Mouse (Mus musculus): ENCODE measurements around the gene Mvk.

The Mvk gene

DNA sequence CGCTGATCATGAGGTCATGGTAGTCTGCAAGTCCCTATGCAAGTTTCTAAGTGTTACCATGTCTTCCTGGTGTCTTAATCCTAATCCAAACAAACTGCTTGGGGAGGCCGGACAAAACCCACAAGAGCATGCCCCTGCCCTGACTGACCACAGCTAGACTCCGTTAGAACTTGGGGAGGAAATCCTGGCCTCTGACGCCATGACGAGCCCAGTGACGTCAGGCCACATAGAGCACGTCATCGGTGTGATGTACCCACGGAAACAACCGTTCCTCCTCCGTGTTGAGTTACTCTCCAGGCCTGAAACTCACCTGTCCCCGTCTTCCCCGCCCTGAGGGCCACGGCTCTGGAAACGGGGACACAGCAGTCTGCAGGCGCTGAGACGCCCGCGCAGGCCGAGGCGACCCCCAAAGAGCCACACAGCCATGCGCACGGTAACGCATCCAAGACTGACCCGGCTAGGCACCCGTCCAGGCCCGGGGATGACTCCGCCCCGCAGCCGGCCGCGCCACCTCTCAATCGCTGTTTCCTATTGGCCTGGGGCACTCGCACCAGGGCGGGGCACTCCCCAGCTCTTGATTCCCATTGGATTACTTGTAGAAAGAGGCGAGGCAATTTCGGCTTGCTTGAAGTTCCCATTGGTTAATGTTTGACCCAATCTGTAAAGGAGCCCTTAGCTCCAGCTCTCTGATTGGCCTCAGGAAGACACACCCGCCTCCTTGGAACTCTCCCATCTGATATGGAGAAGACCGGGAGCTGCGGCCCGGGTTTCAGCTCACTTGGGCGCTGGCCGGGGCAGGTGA lies at the start of gene Mvk, which contains the start of gene Mmab:
TSS of gene Mvk (plus strand) at position 704 of the 802 bp plus-strand sequence.
TSS of gene Mmab (minus strand) at position 495 of the 802 bp plus-strand sequence.
- peak; percentile 97 for DNase-seq (ENCODE audit: low read depth, low spot score)

DNA sequence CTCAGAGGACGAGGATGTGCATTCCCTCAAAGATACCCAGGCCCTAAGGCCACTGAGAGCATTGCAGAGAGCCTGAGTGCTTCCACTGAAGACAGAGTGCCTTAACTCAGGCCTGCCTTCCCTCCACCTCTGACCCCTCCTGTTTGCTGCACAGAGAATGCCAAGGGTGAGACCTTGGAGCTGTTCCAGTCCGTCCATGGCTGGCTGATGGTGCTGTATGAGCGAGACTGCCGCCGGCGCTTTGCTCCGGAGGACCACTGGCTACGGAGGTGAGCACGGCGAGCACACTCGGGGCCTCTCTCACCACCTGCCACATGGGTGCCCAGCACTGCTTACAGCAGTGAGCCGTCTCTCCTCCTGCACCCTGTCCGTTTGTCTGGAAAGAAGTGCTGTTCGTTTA lies 37.5 kb upstream of the Mvk start:
- no peak for DNase-seq (ENCODE audit: low read depth, low spot score)

DNA sequence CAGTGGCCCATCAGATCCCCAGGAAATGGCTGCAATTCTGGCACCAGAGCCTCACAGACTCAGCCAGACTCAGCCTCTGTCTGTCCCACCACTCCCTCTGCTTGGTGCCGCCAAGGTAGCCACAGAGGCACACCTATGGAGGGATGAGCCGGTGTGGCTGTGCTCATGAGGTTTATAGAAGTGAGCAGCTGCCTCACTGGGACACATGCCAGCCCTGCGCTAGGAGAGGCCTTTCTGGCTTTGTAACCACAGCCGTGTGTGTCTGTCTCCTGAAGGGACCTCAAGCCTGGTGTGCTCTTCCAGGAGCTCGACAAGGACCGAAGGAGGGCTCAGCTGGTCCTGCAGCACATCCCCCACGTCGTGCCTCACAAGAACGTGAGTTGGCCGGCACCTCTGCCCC lies 36.8 kb upstream of the Mvk start:
- peak; percentile 52 for DNase-seq (ENCODE audit: low read depth, low spot score)

DNA sequence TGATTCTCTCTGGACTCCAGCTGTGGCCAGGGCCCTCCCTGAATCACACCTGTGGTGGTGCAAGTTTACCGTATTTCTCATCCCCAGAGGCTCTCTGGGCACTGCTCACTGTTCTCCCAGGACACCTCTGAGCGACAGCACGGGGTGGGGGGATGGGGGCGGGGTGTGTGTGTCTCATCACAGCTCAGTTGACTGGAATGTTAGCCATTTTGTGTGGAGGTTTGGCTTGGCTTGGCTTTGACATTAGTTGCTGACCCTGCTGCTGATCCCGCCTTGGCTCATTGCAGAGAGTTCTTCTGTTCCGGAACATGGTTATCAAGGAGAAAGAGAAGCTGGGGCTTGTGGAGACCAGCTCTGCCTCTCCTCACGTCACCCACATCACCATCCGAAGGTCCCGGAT lies 36.3 kb upstream of the Mvk start:
- DNase-seq (ENCODE audit: low read depth, low spot score): no peak

DNA sequence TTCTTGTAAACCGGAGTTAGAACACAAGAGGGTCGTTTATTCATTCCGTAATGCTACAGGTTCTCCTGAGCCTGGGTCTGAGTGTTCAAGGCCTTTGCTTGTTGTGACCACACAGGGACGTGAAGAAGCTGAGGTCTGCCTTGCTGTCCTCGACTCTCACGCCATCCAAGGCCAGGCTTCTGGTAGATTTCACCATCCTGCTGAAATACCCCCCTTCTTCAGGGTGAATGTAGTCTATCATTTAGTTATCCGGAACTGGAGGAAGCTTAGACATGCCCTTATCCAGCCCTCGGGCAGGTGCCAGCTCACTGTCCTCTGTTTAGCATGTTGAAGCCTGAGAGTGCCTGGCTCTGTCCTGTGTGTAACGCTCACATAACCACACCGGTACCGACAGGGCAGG lies 35.2 kb upstream of the Mvk start:
- no peak for DNase-seq (ENCODE audit: low read depth, low spot score)

DNA sequence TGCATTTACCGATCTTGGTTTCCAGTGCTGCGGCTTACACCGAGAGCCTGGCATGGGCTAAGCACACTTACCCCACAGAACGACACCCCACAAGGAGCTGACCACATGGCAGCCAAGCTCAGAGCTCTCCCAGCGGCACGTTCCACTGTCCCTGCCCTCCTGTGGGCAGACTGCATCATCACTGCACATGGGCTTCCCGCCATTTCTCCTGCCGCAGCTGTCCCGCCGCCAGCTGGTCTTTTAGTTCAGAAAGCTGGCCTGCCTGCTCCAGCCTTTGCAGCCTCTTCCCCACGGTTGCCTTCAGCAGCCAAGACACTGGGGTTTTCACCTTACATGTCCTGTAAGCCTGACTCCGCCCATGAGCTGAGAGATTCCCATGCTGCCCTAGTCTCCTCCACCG lies 33.6 kb upstream of the Mvk start:
- DNase-seq (ENCODE audit: low read depth, low spot score): no peak

DNA sequence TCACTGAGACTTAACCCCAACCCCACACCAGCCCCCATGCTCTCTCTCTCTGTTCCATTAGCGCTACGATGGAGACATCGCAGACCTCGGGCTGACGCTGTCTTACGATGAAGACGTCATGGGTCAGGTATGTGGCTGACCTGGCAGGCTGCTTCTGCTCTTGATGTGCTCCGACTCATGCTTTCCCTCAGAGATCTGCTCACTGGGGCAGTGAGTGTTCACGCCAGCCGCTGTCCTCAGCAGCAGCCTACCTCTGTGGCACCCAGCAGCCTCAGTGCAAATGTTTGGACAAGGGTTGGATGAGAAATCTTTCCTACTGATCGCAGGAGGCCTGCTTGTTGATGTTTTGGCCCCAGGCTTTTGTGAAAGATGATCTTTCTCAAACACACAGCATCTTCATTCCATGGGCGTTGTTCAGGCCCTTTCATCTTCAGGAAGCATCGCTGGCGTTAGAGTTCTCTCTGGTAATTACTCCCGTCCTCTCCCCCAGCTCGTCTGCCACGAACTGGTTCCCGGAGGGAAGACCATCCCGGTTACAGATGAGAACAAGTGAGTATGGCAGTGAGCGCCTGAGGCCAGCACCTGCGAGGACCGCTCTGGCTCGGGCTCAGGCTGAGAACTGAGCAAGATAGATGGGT lies 31.6 kb upstream of the Mvk start:
- DNase-seq (ENCODE audit: low read depth, low spot score): no peak

DNA sequence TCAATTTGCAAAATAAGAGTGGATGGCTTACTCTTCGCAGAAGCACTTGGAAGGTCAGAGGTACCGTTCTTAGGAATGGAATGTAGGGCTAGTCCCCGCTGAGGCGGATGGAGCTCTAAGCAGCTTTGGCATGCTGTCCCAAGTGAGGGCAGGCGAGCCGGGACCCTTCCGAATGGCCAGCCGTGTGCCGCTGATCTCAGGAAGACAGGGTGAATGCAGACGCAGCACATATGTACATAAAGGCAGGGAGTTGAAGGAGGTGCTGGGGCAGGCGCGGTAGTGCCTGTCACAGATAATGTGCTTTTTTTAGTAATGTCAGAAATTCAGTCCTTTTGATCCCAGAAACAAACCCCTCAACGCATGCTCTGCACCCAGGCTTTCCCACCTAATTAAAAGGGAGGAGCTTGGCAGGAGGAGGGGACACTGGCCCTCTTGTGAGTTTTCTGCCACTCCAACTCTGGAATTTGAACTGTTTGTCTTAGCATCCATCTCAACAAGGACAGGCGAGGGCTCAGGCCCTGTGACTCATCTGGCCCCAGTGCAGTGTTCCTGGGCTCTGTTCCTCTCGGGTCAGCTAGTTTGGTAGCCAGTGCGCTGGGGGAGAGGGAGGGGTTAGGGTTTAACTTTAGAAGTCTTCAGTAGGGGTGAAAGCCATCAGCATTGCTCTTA lies 30.9 kb upstream of the Mvk start:
- DNase-seq (ENCODE audit: low read depth, low spot score): peak; percentile 46

DNA sequence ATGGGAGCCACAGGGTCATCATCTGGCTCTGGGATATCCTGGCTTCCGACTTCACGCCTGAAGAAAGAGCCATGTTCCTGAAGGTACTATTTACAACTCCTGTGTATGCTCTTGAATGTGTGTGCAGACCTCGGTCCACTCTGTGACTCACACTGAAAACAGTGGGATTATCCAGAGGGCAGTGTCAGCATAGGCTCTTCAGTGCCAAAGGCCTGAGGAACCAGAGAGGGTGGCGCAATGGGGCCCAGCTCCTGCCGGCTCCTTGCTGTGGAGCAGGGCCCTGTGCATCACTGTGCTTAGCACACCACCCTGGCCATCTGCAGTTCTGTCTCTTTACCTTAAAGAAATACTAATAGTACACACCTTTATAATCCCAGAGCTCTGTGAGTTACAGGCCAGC lies 28.5 kb upstream of the Mvk start:
- no peak for DNase-seq (ENCODE audit: low read depth, low spot score)

DNA sequence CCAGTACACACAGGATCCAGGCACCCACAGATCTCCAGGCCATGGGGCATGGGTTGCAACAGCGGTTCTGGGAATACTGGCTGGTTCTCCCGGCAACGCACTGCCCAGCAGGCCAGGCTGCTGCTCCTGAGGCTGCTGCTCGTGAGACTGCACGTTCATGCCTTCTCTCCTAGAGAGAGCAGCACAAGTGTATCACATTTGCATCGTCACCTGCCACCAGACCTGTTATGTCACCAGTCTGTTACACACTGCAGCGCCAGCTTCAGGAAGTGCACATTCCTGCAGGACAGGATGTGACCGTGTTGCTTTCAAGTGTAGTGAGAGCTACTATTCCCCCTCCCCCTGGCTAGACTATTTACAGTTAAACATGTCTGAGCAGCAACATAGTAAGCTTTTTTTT lies 27.2 kb upstream of the Mvk start:
- DNase-seq (ENCODE audit: low read depth, low spot score): no peak

DNA sequence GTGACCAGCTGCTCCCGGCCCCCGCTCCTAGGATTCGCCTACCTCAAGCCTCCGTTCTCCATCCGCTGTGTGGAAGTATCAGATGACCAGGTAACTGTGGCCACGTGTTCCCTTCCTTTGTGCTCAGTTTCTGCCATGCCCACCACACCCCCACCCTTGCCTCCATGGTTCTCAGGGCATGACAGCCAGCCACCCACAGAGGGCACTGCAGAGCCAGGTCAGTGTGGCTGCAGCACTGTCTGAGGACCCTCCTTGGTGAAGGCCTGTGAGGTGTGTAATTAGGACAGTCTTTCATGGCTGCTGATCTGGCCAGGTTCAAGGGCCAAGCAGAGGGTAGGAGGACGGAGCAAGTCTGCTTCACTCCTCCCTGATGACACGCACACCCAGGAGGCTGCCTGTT lies 25.5 kb upstream of the Mvk start:
- DNase-seq (ENCODE audit: low read depth, low spot score): no peak

DNA sequence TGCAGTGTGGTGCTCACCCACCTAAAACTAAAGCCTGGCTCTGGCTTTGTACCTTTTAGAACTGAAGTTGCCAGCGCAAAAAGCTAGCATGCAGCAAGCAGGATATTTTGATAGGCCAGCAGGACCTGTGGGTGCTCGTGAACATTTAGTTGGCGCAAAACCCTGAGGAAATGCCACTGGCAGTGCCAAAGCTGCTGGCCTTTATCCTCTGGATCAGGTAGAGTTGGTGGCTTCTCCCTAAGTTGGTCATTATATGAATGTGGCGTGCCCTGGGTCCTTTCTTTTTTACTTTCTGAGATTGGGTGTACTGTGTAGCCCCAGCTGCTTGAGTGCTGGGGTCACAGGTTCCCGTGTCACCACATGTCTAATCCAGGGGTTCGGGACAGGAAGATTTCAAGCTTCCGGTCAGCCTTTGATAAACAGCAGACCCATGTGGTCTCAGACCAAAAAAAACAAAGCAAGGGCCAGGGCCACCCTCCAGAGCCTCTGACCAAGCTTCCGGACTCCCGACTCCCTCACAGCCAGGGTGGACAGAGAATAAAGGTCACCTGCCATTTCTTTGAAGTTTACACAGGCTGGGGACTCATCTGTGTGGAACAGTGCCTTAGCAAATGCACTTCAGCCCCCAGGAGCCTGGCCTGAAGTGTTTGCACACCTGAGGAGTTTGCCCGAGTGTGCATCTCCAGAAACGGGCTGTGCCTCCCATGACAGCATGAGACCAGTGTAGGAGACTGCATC lies 22.3 kb upstream of the Mvk start:
- no peak for DNase-seq (ENCODE audit: low read depth, low spot score)

DNA sequence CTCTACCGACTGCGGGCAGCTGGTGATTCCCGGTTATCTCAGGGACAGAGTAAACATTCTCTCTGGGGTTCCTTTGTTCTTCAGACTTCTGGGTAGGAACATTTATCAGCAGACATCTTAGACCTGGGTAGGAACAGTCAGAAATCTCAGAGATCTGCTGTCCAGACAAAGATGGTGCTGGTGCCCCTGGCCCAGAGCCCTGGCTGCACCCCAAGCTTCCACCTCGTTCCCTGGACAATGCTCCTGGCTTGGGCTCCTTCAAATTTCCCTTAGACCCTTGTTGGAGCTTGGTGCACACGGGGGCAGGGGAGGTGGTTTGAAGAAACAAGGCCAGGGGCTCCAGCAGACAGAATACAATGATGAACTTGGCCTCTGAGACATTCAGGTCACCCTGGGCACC lies 21.5 kb upstream of the Mvk start:
- DNase-seq (ENCODE audit: low read depth, low spot score): no peak

DNA sequence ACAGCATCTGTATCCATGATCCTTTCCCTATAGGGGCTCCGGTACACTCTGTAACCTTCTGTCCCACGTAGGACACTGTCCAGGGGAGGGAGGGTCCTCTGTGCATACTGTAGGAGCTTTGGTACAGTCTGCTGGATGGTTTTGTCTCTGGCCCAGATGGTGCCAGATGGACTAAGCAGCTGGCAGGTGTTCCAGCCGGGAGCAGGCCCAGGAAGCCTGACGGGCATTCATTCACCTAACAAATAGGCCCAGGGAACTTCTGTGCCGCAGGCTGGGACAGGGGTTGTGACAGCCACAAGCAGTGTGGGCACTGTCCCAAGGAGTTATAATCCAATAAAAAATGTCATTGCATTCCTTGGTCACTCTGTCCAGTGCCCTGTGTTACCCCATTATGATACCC lies 20.1 kb upstream of the Mvk start:
- no peak for DNase-seq (ENCODE audit: low read depth, low spot score)

DNA sequence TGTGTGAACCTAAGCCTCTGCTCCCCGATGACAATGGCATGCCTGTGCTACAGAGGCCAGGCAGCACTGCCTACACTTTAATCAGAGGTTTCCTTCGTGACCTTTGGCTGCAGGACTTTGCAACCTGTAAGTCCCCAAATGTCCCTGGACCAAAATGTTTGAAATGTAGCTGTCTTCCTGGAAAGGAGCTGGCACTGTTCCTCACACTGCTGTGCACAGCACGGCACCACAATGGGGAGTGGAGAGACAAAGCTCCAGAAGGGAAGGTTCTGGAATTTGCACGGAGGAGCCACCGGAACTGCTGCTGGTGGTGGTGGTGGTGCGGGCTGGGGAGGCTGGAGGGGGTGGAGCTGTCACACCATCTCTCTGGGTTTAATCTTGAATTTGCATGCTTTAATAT lies 17.3 kb upstream of the Mvk start:
- DNase-seq (ENCODE audit: low read depth, low spot score): no peak

DNA sequence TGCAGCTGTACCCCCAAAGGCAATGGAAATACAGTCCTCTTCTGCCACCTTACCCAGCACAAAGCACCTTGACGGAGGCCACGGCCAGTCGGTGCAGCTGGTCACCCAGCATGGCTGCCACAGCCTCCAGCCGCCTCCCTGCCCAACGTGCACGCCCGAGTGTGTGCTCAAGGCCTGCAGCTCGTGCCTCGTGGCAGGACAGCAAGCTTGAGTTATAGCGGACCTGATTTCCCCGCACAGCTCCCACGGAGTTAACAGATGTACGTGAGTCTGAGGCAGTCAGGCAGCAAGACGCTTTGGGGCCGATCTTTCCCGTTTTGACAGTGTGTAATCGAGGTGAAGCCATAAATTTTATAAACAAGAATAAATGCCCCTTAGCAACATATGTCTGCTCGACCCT lies 15.4 kb upstream of the Mvk start:
- no peak for DNase-seq (ENCODE audit: low read depth, low spot score)

DNA sequence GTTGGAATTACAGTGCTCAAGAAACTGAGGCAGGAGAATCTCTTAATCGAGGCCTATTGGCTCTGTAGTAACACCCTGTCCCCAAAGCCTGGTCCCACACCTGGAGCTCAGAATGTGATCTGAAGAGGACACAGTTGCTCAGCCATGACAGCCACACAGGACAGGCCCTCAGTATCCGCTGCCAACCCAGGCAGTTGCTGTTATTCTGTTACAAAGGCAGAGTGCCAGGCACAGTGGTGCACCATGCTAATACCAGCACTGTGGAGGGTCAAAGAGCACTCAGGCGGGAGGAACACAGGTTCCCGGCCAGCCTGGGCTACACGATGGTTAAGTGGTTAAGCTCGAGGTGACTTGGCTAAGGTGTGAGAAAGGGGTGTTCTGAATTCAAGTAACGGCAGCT lies 14.3 kb upstream of the Mvk start:
- no peak for DNase-seq (ENCODE audit: low read depth, low spot score)

DNA sequence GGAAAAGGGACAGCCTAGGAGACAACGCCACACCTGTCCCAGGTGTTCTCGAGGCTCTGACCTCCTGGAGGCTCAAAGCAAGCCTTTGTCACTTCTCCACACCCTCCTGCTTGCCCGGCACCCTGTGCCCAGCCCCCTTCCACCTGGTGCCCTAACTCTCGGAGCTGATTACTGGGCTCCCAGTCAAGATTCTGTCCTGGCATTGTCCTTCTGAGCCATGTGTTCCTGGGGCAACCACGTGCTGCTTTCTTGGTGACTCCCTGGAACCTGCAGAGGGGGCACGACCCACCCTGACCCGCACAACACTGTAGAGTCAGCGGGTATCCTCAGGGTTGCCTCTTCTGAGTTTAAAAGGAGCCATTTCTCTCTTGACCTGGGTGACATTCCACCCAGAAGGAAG lies 9.7 kb upstream of the Mvk start:
- no peak for DNase-seq (ENCODE audit: low read depth, low spot score)

DNA sequence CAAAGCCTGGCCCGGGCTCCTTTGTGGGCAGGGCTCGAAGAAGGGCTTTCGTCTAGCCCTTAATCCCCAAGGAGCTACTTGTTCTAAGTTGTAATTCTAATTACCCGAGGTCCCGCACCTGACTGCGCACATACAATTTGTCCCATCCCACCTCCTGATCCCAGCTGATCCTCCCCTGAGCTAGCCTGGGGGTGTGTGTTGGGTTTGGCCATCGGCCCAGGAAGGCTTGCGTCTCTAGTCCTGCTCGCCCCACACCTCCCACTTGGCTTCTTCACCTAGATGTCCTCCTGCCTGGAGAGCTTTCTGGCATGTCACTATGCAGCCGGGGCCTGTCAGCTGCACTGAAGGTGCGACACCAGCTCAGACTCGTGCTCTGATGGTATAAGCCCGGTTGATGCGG lies 8.5 kb upstream of the Mvk start:
- DNase-seq (ENCODE audit: low read depth, low spot score): no peak

DNA sequence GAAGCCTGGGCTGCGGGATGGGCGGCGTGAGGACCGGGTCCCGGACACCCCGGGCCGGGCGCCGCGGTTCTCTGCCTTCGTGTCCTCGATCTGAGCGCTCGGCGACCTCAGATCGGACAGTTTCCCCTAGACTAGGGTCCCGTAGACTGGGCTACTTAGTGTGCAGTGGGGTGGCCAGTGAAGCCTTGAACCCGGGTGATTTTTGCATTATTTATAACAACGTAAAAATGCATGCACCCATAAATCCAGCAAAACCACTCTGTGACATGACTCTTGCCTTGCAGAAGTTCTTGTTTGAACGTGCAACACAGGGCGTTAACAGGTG lies 261 bp downstream of the Mvk start:
- DNase-seq (ENCODE audit: low read depth, low spot score): no peak

DNA sequence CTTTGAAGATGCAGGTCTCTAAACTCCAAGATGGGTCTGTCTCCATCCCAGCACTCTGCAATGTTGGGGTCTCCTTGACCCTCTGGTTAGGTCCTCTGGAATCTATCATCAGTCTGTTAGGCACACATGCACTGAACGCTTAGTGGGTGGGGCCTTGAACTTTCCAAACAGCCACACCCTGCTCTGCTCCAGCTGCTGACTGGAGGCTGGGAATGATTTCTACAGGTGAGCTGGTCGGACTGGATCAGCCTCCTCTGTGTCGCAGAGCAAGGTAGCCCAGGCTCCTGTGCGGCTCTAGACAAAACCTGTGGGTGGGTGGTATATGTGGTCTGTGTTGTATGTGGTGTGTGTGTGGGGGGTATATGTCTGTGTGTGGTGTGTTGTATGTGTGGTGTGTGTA lies 4.9 kb downstream of the Mvk start:
- no peak for DNase-seq (ENCODE audit: low read depth, low spot score)

DNA sequence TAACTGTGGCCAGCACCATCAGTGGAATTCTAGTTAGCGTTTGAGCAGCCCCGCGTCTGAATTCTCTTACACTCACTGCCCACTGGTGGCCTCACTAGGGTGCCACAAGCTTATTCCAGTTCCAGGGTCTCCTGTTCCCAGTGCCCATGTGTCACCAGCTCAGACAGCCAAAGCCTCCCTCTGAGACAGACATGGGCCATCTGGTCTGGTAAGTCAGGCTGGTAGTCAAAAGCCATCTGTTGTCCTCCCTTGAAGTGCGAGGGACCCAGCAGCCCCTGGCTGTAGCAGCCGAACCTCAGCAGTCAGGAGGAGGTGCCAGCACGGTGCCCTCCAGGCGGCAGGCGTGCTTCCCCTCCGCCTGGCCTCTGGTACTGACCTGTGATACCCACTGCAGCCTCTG lies 12.2 kb downstream of the Mvk start:
- no peak for DNase-seq (ENCODE audit: low read depth, low spot score)
